Mouse (Mus musculus) lung, postnatal 0 days (tissue): ENCODE data around the gene Mrps27. TPM values are rescaled to one million over a fixed set of nuclear protein-coding genes. Genes with fewer than 3 reads are reported as not detected.
"Not testable (repeated sequence)": the region's sequence is repeated elsewhere in the genome, so short reads cannot be mapped to it uniquely, and the experiment has no call there.

Experiments
- ATAC-seq: fragments of 200-750 bp; cut with Nextera tagmentation; 2 replicates; pipeline ENCODE4 v1.8.0; 2017; ENCODE audit warnings: moderate library complexity
- DNase-seq: peaks from one replicate; pipeline ENCODE4 v3.0.0-alpha.2; 2016; ENCODE audit warnings: low spot score
- H3K27ac ChIP-seq: fragments of 300-500 bp; sonication (generic); 2 replicates; pipeline ENCODE4 v1.5.1; 2014; ENCODE audit warnings: antibody characterized with exemption, mild to moderate bottlenecking, low read length, mixed read lengths
- H3K27me3 ChIP-seq: fragments of 300-500 bp; sonication (generic); replicated peaks from 2 replicates; pipeline ENCODE4 v1.6.1; 2014; ENCODE audit warnings: low read length, mixed read lengths; ENCODE audit not compliant: insufficient read depth
- H3K36me3 ChIP-seq: fragments of 300-500 bp; sonication (generic); 2 replicates; pipeline ENCODE4 v1.6.1; 2014; ENCODE audit warnings: low read length, mixed read lengths; ENCODE audit not compliant: insufficient read depth
- H3K4me1 ChIP-seq: fragments of 300-500 bp; sonication (generic); 2 replicates; pipeline ENCODE4 v1.6.1; 2014; ENCODE audit warnings: antibody characterized with exemption, low read depth, low read length, mixed read lengths; ENCODE audit not compliant: insufficient read depth
- H3K4me2 ChIP-seq: fragments of 300-500 bp; sonication (generic); replicated peaks from 2 replicates; pipeline ENCODE4 v1.6.1; 2014; ENCODE audit warnings: low read depth, mild to moderate bottlenecking, low read length, moderate library complexity, mixed read lengths
- H3K4me3 ChIP-seq: fragments of 300-500 bp; sonication (generic); 2 replicates; pipeline ENCODE4 v1.5.1; 2014; ENCODE audit warnings: low read depth, low read length
- H3K9ac ChIP-seq: fragments of 300-500 bp; sonication (generic); replicated peaks from 2 replicates; pipeline ENCODE4 v1.6.1; 2014; ENCODE audit warnings: low read depth, mild to moderate bottlenecking
- H3K9me3 ChIP-seq: fragments of 300-500 bp; sonication (generic); 2 replicates; pipeline ENCODE4 v1.6.1; 2016; ENCODE audit warnings: low read length, mixed read lengths
- CTCF ChIP-seq: IDR thresholded peaks from 2 replicates; pipeline ENCODE4 v1.5.1; 2016; ENCODE audit warnings: antibody characterized with exemption, mild to moderate bottlenecking
- EP300 ChIP-seq: IDR thresholded peaks from 2 replicates; pipeline ENCODE4 v1.6.1; 2016; ENCODE audit warnings: antibody characterized with exemption, mild to moderate bottlenecking, control low read depth
- WGBS: fragments of 180-500 bp; shearing (Covaris S2); extraction: QIAGEN DNeasy Blood & Tissue Kit; methylation state at CpG from one replicate; pipeline ENCODE4 v1.1.7; 2014; 5-methylcytosine and 5-hydroxymethylcytosine counted together
- polyA plus RNA-seq: library from polyadenylated mRNA; unstranded; fragments of >200 nt; fragmentation: Nextera tagmentation; extraction: Ambion mirVana; gene quantifications from 2 replicates; pipeline ENCODE4 v1.2.1, GENCODE M21; 2015

Mrps27 gene
- polyA plus RNA-seq, 1 experiment from 2014 or later: 20.4 TPM

- Histone ChIP-seq H3K4me1 (peaks cover 11% of the 10 kb centered on the region; the same call in 1 of the 2 replicates), H3K27ac (peak overlapping the region; percentile 40), H3K4me3 (no peak overlapping the region), H3K9me3 (no peaks in the 10 kb centered on the region), H3K9ac (no peak overlapping the region), H3K27me3 (no peaks in the 10 kb centered on the region), H3K36me3 (no peaks in the 10 kb centered on the region), H3K4me2 (no peak overlapping the region)
- ATAC-seq: peak; percentile 83
- DNase-seq: peak; percentile 85
- WGBS: 42% methylated on average over 5 of the region's 5 CpGs
- TF ChIP-seq CTCF: no peak
- peak; percentile 90 for TF ChIP-seq EP300
Observed at GRCm38 (mm10) chr13:99307930-99308359, 36.6 kb upstream of the Mrps27 start.

GRCm38 (mm10) chr13:99308393-99308792 lies 36.2 kb upstream of the Mrps27 start:
- no peaks in the 10 kb centered on the region for H3K36me3 ChIP-seq
- 74% methylated on average over 8 of the region's 8 CpGs for WGBS
- H3K9ac ChIP-seq: no peak overlapping the region
- peak overlapping the region; percentile 40 for H3K27ac ChIP-seq
- H3K4me2 ChIP-seq: no peak overlapping the region
- no peaks in the 10 kb centered on the region for H3K27me3 ChIP-seq
- H3K4me3 ChIP-seq: no peak overlapping the region
- ATAC-seq (no peak), DNase-seq (no peak)
- no peaks in the 10 kb centered on the region for H3K9me3 ChIP-seq
- H3K4me1 ChIP-seq: peaks cover 11% of the 10 kb centered on the region; the same call in 1 of the 2 replicates
- TF ChIP-seq CTCF (no peak), EP300 (no peak)

GRCm38 (mm10) chr13:99314098-99314497 lies 30.5 kb upstream of the Mrps27 start:
- Histone ChIP-seq H3K9ac (no peak overlapping the region), H3K27ac (no peak overlapping the region), H3K4me2 (no peak overlapping the region), H3K9me3 (no peaks in the 10 kb centered on the region), H3K4me3 (no peak overlapping the region), H3K36me3 (no peaks in the 10 kb centered on the region), H3K4me1 (no peaks in the 10 kb centered on the region), H3K27me3 (no peaks in the 10 kb centered on the region)
- 78% methylated on average over 5 of the region's 5 CpGs for WGBS
- ATAC-seq (no peak), DNase-seq (no peak)
- TF ChIP-seq CTCF: no peak
- no peak for TF ChIP-seq EP300

GRCm38 (mm10) chr13:99314657-99315181 lies 29.9 kb upstream of the Mrps27 start:
- no peaks in the 10 kb centered on the region for H3K36me3 ChIP-seq
- H3K27ac ChIP-seq: no peak overlapping the region
- no peaks in the 10 kb centered on the region for H3K4me1 ChIP-seq
- DNase-seq (no peak), ATAC-seq (no peak)
- WGBS: 78% methylated on average over 15 of the region's 15 CpGs
- H3K9me3 ChIP-seq: no peaks in the 10 kb centered on the region
- no peak overlapping the region for H3K9ac ChIP-seq
- no peak overlapping the region for H3K4me2 ChIP-seq
- TF ChIP-seq CTCF: no peak
- no peak for TF ChIP-seq EP300
- H3K27me3 ChIP-seq: no peaks in the 10 kb centered on the region
- no peak overlapping the region for H3K4me3 ChIP-seq

- no peak for DNase-seq
- no peak for TF ChIP-seq CTCF
- TF ChIP-seq EP300: no peak
- Histone ChIP-seq H3K36me3 (no peaks in the 10 kb centered on the region), H3K9ac (no peak overlapping the region), H3K27ac (no peak overlapping the region), H3K4me3 (no peak overlapping the region), H3K9me3 (no peaks in the 10 kb centered on the region), H3K4me2 (no peak overlapping the region), H3K4me1 (no peaks in the 10 kb centered on the region), H3K27me3 (no peaks in the 10 kb centered on the region)
- WGBS: 82% methylated on average over 6 of the region's 6 CpGs
- ATAC-seq: no peak
Observed at GRCm38 (mm10) chr13:99316366-99316765, 28.2 kb upstream of the Mrps27 start.

- no peak for ATAC-seq
Observed at GRCm38 (mm10) chr13:99317058-99317457, 27.5 kb upstream of the Mrps27 start.

GRCm38 (mm10) chr13:99320453-99320852 lies 24.1 kb upstream of the Mrps27 start:
- TF ChIP-seq CTCF: no peak
- Histone ChIP-seq H3K4me1 (no peaks in the 10 kb centered on the region), H3K27ac (no peak overlapping the region), H3K27me3 (no peaks in the 10 kb centered on the region), H3K4me2 (no peak overlapping the region), H3K9ac (no peak overlapping the region), H3K36me3 (peaks cover 6% of the 10 kb centered on the region; the same call in 1 of the 2 replicates), H3K4me3 (no peak overlapping the region), H3K9me3 (no peaks in the 10 kb centered on the region)
- no peak for DNase-seq
- 91% methylated on average over 7 of the region's 7 CpGs for WGBS
- ATAC-seq: no peak

More at GRCm38 (mm10) chr13:99317058-99317457, 27.5 kb upstream of the Mrps27 start:
- Histone ChIP-seq H3K4me1 (no peaks in the 10 kb centered on the region), H3K27me3 (no peaks in the 10 kb centered on the region), H3K27ac (no peak overlapping the region), H3K4me3 (no peak overlapping the region), H3K9me3 (no peaks in the 10 kb centered on the region), H3K36me3 (no peaks in the 10 kb centered on the region), H3K4me2 (no peak overlapping the region), H3K9ac (no peak overlapping the region)
- 58% methylated on average over 4 of the region's 4 CpGs for WGBS
- DNase-seq: no peak
- TF ChIP-seq EP300 (no peak), CTCF (peak; percentile 72)

- WGBS: 86% methylated on average over 11 of the region's 13 CpGs
- not testable (repeated sequence) for H3K27ac ChIP-seq, H3K36me3 ChIP-seq, DNase-seq, H3K4me3 ChIP-seq, H3K9ac ChIP-seq, H3K4me1 ChIP-seq, H3K4me2 ChIP-seq, H3K9me3 ChIP-seq, H3K27me3 ChIP-seq, ATAC-seq
Observed at GRCm38 (mm10) chr13:99322915-99323314, 21.7 kb upstream of the Mrps27 start.
